Comparison of ENCODE assay signal across 20 mouse cellular contexts in genomic region chr14:24087430-24087829, GRCm38 (mm10).
"Had no signal": no experiment of that assay in that cellular context is flagged by ENCODE, and none has a peak within 500 bp of the region (broad histone marks: within the 10 kb centered on the region; RNA-seq: fewer than 3 reads in every experiment).

No protein-coding gene starts in this region.

- H3K36me3 ChIP-seq: heart, embryonic 13.5 days; heart, embryonic 15.5 days; hindbrain, embryonic 13.5 days; hindbrain, embryonic 15.5 days; limb, embryonic 13.5 days; limb, embryonic 15.5 days; liver, embryonic 12.5 days had no signal

- DNase-seq: gastrocnemius, postnatal 14 days; gastrocnemius, postnatal 36 days; heart, adult 2 months; heart, postnatal 14 days; heart, postnatal 36 days; kidney, postnatal 10 days; layer of hippocampus, adult 9-11 months; layer of hippocampus, postnatal 36 days; left cerebral cortex, postnatal 4 days had no signal

- H3K4me3 ChIP-seq: heart, adult 2 months; heart, embryonic 13.5 days; heart, embryonic 15.5 days; hindbrain, embryonic 13.5 days; hindbrain, embryonic 15.5 days; limb, embryonic 13.5 days; limb, embryonic 15.5 days; liver, embryonic 12.5 days had no signal

- H3K4me2 ChIP-seq: heart, embryonic 11.5 days; heart, embryonic 13.5 days; heart, embryonic 15.5 days; hindbrain, embryonic 13.5 days; hindbrain, embryonic 15.5 days; limb, embryonic 13.5 days; limb, embryonic 15.5 days; liver, embryonic 12.5 days had no signal

- H3K4me1 ChIP-seq: heart, embryonic 15.5 days; hindbrain, embryonic 13.5 days; limb, embryonic 15.5 days had no signal

- H3K27ac ChIP-seq: heart, adult 2 months; heart, embryonic 13.5 days; heart, embryonic 15.5 days; hindbrain, embryonic 13.5 days; hindbrain, embryonic 15.5 days; hindbrain, postnatal 0 days; limb, embryonic 13.5 days; limb, embryonic 15.5 days; liver, embryonic 12.5 days; liver, embryonic 14.5 days had no signal

- H3K27me3 ChIP-seq: heart, embryonic 15.5 days; hindbrain, embryonic 13.5 days; hindbrain, embryonic 15.5 days; limb, embryonic 13.5 days; limb, embryonic 15.5 days; liver, embryonic 12.5 days had no signal

- ATAC-seq: hindbrain, postnatal 0 days; intestine, embryonic 16.5 days; liver, embryonic 12.5 days had no signal

- H3K9me3 ChIP-seq: heart, embryonic 13.5 days; heart, embryonic 15.5 days; hindbrain, embryonic 13.5 days; hindbrain, embryonic 15.5 days; limb, embryonic 13.5 days; limb, embryonic 15.5 days; liver, embryonic 12.5 days had no signal

- H3K9ac ChIP-seq: heart, embryonic 13.5 days; heart, embryonic 15.5 days; hindbrain, embryonic 13.5 days; hindbrain, embryonic 15.5 days; limb, embryonic 13.5 days; limb, embryonic 15.5 days; liver, embryonic 12.5 days; liver, embryonic 14.5 days had no signal
